Mouse (Mus musculus) adrenal gland, postnatal 4 days (tissue): ENCODE data around the gene Asb5. TPM values are rescaled to one million over a fixed set of nuclear protein-coding genes. Genes with fewer than 3 reads are reported as not detected.
"Not testable (repeated sequence)": the region's sequence is repeated elsewhere in the genome, so short reads cannot be mapped to it uniquely, and the experiment has no call there.

Experiments
- DNase-seq, 2 experiments: peaks; one replicate each; pipeline ENCODE4 v3.0.0; 2021 to 2022; ENCODE audit warnings: low spot score in 2 of 2, mixed read lengths in 2 of 2
- long read RNA-seq, 2 experiments: library from polyadenylated mRNA; stranded (forward); transcript quantifications; one replicate each; pipeline ENCODE4 v2.0.0; 2021
- total RNA-seq, 2 experiments: library from RNA; stranded (reverse); gene quantifications; 2 replicates each; pipeline ENCODE4 v1.2.3; 2021

Asb5 gene
- total RNA-seq: 1 to 10 TPM; 1.3 to 5.0 TPM
- long read RNA-seq, experiment 1, partial matches to known transcripts: 0 of 2 reads
- long read RNA-seq, experiment 1, other reads (novel, unspliced or antisense): 1 of 2 reads
- long read RNA-seq, experiment 2, partial matches to known transcripts: 2 of 9 reads
- long read RNA-seq, experiment 2, other reads (novel, unspliced or antisense): 4 of 9 reads

DNA sequence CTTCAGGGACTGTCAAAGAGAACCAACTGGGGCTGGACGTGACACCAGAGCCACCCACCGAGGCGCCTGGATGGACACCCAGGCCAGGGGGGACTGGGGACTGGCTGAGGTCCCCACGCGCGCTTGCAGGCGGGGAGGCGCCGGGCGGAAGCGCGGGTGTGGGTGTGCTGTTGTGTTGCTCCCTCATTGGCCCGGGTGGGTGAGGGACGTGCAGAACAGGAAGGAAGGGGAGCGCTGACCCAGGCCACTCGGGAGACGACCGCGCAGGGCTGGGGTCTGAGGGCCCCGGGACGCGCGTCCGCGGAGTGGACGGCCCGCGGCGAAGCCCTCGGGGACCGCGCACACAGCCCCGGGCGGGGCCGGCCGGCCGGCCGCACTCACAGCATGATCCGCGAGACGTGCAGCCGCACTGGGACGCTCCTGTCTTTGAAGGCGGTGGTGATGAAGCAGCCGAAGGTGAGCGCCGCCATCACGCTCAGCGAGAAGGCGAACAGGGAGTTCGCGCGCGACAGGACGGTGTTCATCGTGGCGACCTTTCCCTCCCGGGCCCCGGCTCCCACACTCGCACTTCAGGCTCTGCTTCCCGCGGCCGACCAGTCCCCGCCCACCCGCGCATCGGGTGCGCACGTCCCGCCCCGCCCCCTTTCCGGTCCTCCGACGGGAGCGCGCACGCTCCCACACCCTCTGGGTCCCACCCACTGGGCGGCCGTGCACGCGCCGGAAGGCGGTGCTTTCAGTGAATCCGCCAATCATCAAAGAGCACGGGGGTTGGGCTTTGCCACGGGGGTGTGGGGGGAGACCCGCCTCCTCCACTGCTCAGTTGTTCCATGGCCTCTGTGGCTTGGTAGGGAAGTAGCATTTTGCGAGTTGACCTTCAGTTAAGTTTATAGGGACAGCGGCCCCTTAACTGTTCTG is at the start of gene Asb5, which contains the start of gene Spcs3:
TSS of gene Asb5 (plus strand) at position 199 of the 915 bp plus-strand sequence.
TSS of gene Spcs3 (minus strand) at position 617 of the 915 bp plus-strand sequence.
- peak; percentile 90 to 91 for DNase-seq

DNA sequence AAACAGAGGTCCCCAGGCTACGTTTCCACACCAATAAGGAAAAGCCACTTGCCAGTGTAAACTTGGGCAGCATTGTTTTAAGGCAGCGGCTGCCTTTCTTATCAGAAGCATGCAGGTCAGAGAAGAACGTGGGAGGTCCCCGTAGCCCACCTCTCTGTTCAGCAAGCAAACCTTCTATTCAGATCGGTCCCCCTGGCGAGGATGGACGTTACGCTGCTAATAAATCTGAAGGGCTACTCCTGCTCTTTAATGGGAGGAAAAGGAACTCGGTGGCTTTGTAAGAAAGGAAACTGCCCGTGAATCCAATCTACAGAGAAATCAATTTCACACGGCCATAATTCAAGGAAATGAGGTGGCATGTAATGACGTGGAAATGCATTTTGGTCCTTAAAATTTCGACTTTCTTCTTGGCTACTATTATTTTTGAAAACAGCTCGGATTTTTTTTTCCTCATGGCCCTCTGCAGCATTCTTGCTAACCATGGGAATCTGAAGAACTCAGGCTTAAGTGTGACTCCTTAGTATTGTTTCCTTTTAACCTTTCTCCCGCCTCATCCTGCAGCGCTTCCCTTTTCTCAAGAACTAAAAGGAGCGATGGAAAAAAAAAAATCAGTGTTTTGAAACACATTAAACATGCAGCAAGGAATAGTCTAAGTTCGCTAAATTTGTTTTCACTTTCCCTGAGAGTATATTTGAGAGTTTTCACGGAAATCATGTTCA is 42.7 kb upstream of the Asb5 start:
- no peak for DNase-seq

DNA sequence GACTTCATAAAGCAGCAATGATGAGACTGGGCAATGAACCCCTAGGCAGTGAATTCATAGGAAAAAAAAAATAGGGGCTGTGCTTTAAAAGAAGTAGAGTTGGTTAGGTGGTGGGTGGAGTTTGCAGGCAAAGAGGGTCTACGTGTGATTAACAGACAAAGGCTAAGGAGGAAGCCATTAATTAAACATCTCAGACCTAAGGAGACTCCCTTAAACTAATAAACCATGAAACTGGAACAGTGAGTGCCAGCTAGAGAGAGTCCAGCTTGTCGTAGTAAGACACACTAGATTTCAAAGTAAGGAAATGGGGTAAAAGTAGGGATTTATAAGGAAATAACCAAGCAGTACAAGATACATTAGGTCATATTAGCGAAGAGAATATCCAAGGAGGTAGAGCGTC is 40.9 kb upstream of the Asb5 start:
- no peak for DNase-seq

DNA sequence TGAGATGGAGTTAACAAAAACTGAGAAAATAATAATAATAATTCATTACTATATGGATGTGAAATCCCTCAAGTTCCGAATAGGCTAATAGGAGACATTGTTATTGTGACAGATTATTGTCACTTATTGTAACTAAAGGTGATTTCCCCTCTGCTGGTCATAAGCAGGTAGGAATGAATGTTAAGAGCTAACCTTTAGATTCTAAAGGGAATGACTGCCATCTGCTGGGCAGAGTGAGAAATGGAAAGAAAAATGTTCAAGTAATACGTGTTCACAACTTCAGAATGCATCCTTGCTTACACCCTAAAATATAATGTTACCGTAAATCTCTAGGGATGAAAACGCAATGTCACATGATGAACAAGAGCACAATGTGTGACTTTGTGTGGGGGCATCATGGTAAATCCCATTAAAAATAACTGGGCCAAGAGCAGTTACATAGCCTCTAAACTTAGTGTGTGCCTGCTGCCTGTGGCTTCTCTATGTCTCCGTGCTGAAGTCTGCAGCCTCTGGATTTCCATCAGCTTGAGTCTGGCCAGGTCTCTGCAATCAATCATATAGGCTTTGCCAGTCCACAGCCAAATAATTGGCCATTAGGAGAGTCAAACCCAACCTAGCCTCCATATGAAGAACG is 38.2 kb upstream of the Asb5 start:
- no peak for DNase-seq

DNA sequence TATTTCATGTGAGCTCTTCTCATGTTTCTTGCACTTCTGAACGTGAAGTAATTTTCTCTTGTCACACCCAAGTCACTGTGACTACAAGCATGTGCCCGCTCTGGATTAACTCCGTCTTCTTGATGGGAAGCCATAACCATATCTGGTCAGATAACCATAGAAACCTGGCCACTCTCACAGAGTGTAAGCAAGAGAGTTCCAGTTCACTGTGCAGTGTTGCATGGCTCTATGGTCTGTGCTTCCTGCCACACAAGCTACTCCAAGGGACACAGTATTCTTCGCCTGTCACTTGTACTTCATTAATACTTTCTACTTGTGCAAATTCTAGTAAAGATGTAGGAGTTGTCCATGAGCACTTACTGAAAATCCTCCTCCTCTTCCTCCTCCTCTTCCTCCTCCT is 37.4 kb upstream of the Asb5 start:
- no peak for DNase-seq

DNA sequence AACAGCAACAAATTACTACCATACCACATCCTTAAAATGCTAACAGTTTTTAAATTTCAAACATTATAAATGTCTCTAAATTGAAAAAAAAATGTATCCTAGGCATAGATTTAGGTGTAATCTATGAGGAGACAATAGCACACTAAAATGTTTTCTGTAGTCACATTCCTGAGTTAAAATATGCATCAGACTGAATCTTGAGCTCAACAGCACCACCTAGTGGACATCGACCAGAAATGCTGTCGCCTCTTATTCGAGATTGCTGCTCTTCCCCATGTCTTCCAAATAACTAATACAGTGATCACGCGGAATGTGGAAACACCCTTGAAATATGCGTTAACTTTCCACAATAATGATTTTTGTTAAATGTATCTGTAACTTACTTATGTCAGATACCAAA is 36.3 kb upstream of the Asb5 start:
- no peak for DNase-seq

DNA sequence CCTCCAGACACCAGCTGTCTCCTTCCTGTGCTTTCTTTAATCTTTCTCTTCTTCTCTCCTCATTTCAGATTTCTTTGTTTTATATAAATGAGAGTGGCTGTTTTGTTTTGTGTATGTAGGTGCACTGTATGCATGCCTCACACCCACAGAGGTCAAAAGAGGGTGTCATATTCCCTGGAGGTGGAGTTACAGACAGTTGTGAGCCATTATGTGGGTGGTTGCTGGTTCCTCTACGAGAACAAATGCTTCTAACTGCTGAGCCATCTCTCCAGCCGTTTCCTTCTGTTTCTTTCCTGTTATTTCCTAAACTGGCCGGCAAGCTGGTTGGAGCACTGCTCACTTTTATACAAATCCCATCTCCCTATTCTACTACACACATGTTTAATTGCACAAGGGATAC is 35.5 kb upstream of the Asb5 start:
- no peak for DNase-seq

DNA sequence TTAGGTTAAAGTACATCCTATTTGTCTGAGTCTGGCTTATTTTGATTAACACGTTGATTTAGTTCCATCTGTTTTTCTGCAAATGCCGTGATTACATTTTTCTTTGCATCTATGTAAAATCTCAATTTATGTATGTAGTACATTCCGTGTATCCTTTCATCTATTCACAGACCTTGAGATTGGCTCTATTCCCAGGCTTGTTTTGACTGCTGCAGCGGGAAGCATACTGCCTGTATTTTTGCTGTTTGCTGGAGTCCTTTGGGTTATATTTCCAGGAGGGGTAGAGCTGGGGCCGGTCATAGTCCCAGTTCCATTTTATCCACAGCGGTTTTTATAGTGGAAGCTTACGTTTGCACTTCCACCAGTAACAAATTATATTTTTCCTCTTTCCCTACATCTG is 26.3 kb upstream of the Asb5 start:
- no peak for DNase-seq

DNA sequence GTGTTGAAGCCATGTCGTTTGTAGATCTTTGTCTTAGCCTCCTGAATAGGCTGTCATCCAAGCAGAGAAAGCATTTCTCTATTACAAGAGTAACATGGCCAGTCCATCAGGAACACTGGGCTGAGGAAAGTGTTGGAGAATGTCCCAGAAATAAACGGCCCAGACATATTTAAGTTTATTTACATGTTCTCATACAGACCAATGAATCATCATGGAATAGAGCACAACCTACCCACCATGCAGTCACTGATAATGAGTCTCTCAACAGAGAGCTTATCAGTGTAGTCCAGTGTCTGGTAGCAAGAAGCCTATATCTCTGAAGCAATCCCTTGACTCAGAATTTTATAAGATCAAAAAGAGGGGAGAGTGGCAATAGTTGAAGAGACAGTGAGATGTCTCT is 24.3 kb upstream of the Asb5 start:
- DNase-seq: no peak

DNA sequence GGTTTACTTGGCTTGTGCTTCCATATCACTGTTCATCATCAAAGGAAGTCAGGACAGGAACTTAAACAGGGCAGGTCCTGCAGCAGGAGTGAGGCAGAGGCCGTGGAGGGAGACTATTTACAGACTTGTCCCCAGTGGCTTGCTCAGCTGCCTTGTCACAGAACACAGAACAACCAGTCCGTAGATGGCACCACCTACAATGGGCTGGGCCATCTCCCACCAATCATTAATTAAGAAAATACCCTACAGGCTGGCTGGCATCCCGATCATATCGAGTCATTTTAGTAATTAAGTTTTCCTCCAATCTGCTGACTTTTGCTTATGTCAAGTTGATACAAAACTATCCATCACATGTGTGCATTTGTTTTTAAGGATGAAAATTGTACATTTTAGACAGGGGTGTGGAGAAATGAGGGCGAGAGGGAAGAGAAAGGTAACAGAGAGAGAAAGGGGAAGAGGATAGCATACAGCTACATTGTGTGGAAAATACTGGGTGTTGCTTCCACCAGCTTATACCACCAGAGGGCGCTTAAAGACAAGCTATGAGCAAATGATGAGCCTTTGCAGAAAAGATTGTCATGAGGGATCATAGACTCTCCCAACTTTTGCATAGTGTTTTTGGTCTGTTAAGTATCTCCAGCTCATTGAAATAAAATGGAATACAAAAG is 21.8 kb upstream of the Asb5 start:
- DNase-seq: peak in 1 of 2 experiments; percentile 58

DNA sequence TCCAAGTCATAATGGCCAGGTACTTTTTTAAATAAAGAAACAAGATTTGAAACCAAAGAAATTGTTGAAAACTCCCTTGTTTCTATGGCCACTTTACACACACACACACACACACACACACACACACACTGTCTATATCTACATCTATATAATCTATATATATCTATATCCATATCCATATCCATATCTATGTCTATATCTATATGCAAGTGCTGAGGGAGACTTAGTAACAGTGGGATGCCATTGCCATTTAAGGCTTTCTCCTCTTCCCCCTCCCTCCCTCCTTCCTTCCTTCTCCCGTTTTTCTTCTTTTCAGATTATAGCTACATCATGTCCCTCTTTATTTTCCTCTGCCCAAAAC is 21.3 kb upstream of the Asb5 start:
- DNase-seq: no peak

DNA sequence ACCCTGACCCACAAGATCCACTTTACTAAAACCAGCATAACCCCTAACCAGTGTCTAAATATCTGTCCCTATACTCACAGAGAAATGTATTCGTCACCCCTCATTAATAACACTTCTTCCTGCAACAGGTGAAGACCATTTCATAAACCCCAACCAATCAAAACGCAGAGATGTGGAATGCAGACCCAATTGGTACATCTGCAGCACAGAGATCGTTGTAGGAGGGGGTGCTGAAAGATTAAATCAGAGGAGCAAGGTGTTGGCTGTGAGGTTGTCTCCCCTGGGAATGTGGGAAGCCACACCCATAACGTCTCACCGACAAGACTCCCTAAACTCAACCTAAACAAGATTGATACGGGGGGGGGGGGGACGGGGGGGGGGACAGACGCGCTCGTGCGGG is 20.6 kb upstream of the Asb5 start:
- DNase-seq: no peak

DNA sequence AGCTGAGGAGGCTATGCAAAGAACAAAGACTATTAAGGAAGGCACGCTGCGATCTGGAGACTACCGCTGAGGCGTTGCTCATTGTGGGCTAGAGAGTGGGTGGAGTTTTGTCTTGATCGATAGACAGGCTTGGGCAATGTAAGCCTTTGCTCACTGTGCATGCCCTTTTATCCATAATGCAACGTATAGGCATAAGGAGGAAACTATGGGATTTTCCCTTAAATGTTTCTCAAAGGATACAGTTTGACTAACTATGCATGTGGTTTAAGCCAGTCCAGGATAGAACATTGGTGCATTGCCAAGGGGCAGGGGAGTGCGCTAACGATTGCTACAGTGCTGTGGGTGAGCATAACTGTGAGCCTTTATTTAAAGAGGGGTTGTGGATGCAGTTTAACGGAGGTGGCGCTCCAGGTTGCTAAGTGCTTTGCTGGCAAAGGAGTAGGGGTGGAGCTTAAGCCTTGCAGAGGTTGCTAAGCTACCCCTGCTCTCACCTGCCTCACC is 20.1 kb upstream of the Asb5 start:
- DNase-seq: no peak

DNA sequence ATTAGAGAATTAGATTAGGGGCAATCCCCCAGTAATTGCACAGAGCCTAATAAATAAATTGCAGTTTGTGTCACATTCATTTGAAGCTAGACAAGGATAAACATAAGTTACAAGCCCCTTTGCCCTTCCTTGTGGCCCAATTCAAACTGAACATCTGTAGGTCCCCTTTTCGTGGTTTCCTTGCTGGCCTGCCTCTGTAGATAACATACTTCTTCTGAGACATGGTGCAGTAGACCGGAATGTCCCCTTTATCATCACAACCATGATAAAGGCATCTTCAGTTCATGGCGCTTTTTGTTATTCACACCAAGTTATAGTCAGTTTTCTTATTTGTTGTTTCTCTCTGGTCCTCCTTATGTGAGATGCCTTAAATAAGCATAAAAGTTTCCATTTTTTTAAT is 17.6 kb upstream of the Asb5 start:
- DNase-seq: no peak

DNA sequence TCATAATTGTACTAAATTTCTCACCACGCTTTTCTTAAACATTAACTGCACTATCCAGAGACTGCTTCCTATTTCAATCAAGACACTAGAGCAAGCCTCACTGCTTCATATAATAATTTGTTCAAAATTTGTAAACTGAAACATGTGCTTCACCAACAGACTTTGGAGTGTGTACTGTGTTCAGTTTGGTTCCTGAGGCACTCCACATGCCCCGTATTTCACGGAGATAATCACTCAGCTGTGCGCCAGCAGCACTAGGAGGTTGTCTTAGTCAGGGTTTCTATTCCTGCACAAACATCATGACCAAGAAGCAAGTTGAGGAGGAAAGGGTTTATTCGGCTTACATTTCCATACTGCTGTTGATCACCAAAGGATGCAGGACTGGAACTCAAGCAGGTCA is 17.2 kb upstream of the Asb5 start:
- DNase-seq: not testable (repeated sequence)

DNA sequence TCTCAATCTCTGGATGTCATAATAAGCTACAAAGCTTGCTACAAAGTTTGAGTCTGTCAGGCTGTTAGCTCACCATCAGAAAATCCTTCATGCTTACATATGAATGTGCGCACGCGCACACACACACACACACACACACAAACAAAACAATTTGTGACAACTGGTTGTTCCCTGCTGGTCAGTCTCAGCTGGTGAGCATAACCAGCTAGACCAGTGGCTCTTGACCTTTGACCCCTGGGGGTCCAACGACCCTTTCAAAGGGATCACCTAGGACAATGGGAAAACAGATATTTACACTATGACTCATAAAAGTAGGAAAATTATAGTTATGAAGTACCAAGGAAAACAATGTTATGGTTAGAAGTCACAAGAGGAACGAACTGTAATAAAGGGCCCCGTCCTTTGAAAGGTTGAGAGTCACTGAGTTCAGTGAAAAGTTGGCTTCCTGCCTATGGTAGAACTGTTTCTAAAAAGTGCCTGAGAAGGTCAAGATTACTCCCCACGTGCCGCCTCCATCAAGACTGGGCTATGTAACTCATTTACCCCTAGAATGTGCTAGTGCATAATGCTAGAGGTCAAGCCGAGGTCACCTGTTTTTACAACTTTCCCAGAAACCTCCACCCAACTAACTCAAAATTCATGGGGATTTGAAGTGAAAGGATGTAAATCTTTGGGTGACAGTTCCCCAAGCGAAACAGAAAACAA is 10.5 kb upstream of the Asb5 start:
- no peak for DNase-seq

DNA sequence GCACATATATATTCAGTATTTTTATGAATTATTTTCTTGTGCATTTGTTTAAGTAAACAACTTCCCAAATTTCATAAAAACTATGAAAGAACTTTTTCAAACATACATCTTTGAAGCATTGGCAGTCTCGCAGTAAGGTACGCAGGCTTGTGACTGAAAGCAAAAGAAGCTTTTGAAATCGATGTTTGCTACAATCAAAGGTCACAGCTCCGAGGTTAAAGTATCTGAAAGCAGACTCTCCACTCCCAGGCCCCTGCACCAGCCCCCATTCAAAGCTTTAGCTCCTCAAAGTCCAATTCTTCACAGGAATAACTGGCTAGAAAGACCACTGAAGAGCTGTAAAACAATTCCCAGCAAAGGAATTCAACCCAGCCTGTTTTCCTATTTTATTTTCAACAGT is 8.9 kb upstream of the Asb5 start:
- DNase-seq: no peak

DNA sequence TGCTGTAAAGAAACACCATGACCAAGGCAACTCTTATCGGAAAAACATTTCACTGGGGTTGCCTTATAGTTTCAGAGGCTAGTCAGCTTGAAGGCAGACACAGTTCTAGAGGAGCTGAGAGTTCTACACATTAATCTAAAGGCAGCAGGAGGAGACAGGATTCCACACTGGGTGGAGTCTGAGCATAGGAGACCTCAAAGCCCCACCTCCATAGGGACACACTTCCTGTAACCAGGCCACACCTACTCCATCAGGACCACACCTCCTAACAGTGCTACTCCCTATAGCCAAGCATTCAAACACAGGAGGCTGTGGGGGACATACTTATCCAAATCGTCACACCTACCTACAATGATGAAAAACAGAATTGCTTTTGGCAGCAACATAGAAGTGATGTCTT is 3.8 kb upstream of the Asb5 start:
- DNase-seq: no peak

DNA sequence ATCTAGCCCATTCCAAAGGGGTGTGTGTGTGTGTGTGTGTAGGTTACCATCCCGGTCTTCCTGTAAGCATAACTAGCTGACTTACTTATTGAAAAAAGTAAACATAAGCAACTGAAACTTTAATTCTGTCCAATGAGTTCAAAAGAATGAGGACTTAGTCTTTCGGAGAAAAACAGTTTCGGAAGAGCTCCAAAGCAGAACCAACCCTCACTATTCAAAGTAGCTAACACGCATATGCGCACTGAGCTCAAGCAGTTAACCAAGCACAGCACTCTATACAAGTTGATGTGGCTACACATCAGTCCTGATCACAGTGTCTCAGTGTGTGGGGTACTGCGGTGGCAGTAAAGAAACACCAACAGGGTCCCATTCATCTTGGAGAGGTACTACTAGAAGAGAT is 2.7 kb upstream of the Asb5 start:
- no peak for DNase-seq

DNA sequence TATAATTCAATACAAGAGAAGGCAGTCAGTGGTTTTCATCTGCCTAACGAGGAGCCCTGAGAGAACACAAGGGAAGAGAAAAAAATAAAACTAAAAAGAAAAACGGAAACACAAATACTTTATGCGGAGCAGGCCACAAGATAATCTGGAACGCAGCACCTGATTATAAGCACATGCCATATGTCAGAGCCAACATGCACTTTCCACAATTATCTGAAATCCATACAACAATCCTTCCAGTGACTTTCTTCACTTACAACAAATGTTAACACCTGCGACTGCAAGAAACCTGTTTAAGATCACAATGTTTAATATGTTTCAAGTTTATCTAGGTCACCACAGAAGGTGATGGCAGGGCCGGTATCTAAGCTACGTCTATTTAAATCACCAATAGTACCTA is 809 bp upstream of the Asb5 start:
- no peak for DNase-seq
